Mouse (Mus musculus): ENCODE data around the gene Tspyl3. TPM values are rescaled to one million over a fixed set of nuclear protein-coding genes. Genes with fewer than 3 reads are reported as not detected.

Tspyl3 gene
- total RNA-seq, 2 experiments from 2014 or later = 26.2 to 29.5 TPM

DNA sequence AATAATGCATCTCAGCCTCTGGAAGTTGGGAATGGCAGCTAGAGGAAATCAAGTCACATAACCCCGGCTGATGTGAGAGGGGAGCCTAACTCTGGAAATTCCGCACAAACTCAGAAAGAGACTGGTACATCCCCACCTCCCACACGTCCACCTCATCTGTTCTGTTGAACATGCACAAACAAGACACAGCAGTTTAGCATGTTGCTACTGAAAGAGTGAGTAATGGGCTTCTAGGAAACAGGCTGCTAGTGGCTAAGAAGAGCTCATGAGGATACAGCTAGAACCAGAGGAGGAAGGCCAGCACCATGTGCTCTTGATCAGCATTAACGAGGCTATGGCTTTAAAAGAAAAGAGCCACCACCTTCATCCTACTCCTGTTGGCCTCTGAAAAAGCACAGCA lies 12.7 kb upstream of the Tspyl3 start:
- DNase-seq (ENCODE audit: low spot score in 2 of 2) = no peak
- intact Hi-C loops (cut with DNase I) = no loop called here

DNA sequence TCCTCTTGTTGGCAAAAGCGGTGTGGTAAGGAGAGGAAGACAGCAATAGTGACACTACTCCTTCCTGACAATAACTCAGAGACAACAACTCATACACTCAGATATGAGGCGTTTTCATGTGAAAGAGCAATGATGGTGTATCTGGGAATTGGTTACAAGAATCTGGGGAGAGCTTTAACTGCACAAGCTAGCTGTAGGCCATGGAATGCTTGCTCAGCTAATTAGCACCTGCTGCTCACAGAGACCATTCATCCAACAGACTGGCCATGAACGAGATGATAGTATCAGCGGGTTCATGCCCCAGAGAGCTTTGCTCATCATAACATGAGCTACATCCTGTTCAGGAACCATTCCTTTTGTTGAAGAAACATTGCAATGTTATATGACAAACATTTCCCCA lies 12.0 kb upstream of the Tspyl3 start:
- no peak for DNase-seq (ENCODE audit: low spot score in 2 of 2)
- intact Hi-C loops (cut with DNase I) = no loop called here

DNA sequence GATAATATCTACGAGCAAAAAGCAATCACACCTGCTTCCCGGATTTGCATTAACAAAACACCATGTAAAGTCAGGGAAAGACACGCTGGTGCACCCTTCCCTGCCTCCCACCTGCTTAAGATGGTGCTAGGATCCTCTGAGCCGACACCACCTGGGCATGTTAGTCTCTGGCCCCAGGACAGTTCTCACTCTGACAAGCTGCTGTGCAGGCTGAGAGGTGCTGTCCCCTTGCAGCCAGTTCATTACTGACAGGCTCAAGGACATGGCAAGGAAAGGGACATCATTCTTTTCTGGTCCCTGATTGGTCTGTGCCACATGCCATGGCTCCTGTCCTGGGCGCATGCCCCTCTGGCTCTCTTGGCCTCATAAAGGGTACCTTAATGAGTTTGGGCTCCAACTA lies 3.3 kb upstream of the Tspyl3 start:
- no peak for DNase-seq (ENCODE audit: low spot score in 2 of 2)
- intact Hi-C loops (cut with DNase I) = no loop called here

DNA sequence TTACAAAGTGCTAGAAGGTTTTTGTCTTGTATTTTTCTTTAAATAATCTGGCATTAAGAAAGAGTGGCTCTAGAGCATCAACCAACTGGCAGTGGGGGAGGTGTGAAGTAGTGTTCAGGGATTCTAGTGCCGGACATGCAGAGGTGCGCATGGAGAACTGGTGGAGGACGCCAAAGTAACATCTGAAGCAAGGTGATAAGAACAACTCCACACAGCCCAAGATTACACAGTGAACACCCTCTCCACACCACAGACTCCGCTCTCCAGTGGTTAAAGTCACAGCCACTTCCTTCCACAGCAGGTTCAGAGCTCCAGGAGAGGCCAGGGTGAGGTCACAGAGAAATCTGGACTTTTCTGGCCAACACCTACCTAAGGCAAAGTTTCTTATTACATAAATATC lies 2.7 kb upstream of the Tspyl3 start:
- no peak for DNase-seq (ENCODE audit: low spot score in 2 of 2)
- intact Hi-C loops (cut with DNase I) = no loop called here

DNA sequence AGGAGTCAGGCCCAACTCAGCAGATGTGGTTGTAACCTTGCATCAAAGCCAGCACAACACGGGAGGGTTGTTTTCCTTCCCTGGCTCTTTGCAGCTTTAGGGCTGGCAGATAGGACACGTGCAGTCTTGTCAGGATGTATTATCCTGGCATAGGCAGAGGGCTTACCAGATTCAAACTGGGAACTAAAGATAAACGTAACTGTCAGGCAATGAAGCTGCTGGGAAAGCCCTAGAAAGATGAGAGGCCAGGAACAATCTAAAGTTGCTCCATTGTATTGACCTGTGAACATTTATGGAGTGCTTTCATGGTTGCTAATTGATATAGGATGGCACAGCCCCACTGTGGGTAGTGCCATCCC lies 333 bp upstream of the Tspyl3 start:
- intact Hi-C loops (cut with DNase I) = no loop called here
- DNase-seq (ENCODE audit: low spot score in 2 of 2) = no peak

DNA sequence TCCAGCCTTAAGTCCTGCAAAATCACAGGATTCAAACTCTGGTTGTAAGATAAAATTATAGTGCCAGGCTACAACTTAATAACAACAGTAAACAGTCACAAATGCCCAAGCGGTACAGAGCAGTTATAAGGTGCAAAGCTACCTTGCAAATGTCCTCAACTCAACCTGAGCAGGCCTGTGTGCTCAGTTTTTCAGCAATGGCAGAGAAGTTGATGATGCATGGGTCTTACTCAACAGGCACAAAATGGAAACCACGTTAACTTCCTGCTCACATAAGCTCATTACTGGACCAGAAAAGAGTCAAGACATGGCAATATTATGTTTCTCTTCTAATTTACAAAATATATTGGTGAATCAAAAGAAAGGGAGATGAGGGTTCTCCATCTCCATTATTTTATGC lies 2.7 kb downstream of the Tspyl3 start:
- intact Hi-C loops (cut with DNase I) = no loop called here
- no peak for DNase-seq (ENCODE audit: low spot score in 2 of 2)

DNA sequence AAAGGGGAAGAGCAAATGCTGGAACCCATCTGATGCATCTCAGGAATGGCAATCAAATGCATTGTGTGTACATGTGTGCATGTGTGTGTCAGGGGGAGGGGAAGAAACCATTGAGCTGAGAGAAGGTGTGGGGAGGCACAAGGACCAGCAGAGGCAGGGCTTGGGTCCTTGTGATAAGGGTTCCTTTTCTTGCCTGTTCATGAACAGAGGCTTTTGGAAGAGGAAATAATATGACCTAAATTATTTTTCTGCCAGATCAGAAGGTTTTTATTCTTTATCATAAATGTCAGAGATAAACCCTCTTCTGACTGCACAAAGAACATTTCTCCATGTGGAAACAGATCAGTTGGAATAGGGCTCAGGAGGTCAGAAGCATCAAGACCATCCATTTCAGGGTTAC lies 3.1 kb downstream of the Tspyl3 start:
- no peak for DNase-seq (ENCODE audit: low spot score in 2 of 2)
- intact Hi-C loops (cut with DNase I) = no loop called here

DNA sequence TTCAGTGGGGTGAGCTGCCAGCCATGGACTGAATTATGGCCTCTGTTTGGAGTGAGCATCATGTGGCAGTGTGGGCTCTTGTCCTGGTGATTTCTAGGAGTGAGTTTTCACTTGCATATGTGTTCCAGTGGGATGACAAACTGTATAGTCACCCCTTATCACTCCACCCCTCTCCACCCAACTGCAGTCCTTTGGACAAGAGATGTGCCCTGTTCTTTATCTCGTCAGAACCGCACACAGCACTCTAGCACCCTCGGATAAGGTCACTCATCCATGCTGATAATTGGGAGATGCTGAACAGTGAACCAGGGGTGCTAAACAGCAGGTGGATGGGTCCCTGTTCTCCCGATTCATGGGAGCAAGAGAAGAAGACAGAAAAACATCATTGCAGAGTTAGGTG lies 3.6 kb downstream of the Tspyl3 start:
- intact Hi-C loops (cut with DNase I) = no loop called here
- no peak for DNase-seq (ENCODE audit: low spot score in 2 of 2)

DNA sequence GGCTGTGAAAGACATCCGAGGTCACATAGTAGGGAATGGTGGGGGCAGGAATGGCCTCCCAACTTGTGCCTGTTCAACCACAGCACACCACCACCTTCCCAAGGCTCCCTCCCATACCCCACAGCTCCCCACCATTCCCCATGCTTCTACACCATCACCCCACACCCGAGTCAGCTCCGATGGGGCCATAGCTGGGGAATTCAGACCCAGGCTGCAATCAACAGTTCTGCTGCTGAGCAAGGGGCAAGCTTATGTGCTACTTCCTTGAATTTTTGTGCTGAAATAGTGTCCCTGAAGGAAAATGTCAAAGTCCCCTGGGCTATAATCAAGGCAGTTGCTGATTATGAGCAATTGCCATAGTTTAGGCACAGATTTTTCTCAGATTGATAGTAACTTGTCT lies 6.7 kb downstream of the Tspyl3 start:
- no peak for DNase-seq (ENCODE audit: low spot score in 2 of 2)
- intact Hi-C loops (cut with DNase I) = no loop called here

DNA sequence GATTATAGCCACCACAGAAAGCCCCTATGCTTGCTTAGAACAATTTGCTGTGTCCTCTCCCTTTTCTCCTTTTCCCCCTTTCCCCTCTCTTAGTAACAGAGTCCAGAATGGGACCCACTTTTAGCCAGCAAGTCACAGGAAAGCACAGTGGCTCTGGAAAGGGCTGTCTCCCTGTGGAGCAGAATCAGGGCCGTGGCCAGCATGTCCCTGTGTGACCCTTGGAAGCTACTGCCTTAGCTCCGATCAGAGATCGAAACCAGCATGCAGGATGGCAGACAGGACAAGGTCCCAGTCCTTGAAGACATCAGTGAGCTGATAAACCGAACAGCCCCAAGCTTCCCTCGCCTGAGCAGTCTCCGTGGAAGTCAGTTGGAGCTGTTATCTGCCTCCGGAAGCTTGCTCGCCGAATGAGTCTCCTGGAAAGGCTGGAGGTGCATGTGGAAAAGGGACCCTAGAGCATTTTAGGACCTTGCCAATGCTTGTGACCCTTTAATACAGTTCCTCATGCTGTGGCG lies 7.4 kb downstream of the Tspyl3 start:
- no peak for DNase-seq (ENCODE audit: low spot score in 2 of 2)
- intact Hi-C loops (cut with DNase I) = no loop called here

DNA sequence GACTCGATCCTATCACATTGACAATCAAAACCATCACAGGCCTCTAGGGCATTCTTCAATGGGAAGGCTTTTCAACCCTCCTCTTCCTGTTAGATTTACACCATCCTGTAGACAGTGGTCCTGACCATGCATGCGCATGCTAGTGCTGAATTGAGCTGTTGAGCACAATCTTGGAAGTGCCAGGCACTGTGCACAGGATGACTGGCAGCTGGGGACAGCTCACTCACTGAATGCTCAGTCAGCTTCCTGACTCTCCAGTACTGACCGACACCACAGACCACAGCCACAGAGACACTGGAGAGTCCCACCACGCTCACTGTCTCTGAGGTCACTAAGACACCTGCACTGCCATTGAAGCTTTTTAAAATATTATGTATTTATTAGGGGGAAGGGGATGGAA lies 9.8 kb downstream of the Tspyl3 start:
- intact Hi-C loops (cut with DNase I) = no loop called here

DNA sequence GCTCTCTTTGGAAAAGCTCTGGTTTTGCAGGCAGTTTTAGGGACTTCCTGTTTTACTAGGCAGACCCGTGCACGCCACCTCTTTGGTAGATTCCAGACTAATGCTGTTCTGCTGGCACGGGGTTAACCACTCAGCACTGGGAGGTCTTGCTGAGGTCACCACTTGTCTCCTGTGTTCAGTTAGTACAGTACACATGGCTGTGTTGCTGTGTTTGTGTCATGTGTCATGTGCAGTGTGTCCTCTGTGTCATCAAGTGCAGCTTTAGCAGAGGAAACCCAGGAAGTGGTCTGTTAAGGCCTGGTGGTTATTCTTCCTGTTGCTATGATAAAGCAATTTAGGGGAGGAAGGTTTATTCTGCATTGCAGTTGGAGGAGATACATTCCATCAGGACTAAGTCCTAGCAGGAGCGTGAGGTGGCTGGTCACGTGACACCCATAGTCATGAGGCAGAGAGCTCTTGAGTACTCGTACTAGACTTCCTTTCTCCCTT lies 10.4 kb downstream of the Tspyl3 start:
- DNase-seq (ENCODE audit: low spot score in 2 of 2) = no peak
- intact Hi-C loops (cut with DNase I) = no loop called here

More for the DNA sequence above, 9.8 kb downstream of the Tspyl3 start:
- no peak for DNase-seq (ENCODE audit: low spot score in 2 of 2)

DNA sequence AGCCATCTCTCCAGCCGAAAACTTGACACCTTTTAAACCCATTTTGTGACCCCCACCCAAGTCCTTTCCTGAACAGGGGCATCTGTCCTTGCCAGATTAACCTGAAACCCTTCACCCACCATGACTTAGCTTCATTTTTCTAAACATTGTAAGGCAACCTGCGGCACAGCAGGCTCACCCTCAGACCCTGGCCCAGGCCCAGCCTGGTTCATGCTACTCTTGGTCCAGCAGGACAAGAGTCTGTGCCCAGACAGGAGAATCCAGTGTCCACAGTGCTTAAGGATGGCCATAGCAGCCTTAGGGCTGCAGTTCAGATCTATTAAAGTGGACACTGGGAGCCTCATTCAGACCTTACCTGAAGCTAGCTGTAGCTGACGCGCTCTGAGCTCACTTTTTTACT lies 11.9 kb downstream of the Tspyl3 start:
- no peak for DNase-seq (ENCODE audit: low spot score in 2 of 2)
- intact Hi-C loops (cut with DNase I) = no loop called here

DNA sequence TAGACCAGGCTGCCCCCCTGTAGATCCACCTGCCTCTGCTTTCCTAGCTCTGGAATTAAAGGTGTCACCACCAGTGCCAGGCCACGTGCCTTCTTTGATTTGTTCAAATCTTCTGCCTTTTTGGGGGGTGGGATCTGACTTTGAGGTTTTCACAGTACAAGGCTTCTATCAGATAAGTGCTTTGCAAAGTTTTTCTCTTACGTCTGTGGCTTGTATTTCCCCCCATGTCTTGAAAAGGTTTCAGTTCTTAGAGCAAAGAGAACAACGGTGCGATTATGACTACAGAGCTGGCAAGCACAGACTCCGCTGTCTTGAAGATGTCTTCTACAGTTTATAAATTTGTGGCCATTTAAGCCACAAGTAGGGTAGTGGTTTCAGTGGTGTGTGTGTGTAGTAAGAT lies 13.8 kb downstream of the Tspyl3 start:
- intact Hi-C loops (cut with DNase I) = no loop called here
- no peak for DNase-seq (ENCODE audit: low spot score in 2 of 2)

DNA sequence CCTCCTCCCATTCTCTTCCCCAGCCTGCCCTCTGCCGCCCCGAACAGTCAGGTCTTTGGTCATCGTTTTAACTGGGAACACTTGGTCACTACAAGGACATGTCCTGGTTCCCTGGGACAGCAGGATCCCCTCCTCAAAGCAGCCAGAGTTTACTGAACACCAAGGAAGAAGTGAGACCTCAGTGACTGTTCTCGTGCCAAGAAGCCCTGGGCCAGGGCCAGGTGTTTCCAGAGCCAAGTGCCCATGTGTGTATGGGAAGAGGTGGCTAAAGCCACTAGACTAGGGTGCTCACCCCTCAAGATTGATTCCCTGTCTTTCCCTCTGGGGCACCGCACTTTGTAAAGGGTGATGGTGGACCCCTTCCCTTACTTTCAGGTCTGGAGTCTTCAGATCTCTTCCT lies 16.0 kb downstream of the Tspyl3 start:
- intact Hi-C loops (cut with DNase I) = no loop called here
- DNase-seq (ENCODE audit: low spot score in 2 of 2) = no peak

DNA sequence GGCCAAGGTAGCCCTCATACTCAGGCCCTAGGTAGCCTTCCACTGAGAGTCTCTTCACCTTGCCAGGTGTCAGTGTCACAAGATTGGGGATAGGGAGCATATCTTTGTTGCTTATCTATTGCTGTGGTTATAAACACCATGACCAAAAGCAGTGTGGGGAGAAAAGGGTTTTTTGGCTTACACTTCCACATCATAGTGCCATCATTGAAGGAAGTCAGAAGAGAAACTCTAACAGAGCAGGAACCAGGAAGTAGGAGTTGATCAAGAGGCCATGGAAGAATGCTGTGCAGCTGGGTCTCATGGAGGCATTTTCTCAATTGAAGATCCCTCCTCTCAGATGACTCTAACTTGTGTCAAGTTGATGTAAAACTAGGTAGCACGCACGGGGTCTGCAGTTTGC lies 17.1 kb downstream of the Tspyl3 start:
- intact Hi-C loops (cut with DNase I) = no loop called here
- no peak for DNase-seq (ENCODE audit: low spot score in 2 of 2)

DNA sequence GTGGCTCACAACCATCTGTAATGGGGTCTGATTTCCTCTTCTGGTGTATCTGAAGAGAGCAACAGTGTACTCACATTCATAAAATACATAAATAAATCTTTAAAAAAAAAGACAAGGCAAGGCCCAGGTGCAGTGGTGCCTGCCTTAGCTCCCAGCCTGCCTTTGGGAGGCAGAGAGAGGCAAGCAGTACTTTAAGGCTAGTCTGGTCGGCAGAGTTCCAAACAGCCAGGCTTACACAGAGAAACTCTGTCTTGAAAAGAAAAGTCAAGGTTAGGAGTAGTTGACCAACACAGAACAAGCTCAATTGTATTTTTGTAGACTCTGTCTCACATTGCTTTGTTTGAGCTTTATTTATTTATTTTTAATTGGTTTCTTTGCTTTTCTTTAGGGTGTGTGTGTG lies 22.5 kb downstream of the Tspyl3 start:
- DNase-seq (ENCODE audit: low spot score in 2 of 2) = no peak
- intact Hi-C loops (cut with DNase I) = no loop called here

DNA sequence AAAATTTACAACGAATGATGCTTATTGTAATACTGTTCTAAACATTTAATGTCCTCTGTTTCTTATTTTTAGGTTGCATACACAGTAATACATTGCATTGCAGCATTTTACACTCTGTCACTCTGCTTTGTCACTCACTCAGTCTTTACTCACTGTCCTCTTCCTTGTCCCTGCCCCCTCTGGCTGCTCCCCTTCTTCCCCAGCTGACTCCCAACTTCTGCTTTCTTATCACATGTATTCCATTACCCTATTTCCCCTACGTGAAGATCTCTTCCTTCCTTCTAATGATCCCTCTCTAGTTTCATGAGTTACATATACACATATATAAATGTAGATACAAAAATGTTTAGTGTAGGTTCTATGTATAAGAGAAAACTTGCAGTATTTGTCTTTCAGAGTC lies 26.1 kb downstream of the Tspyl3 start:
- no peak for DNase-seq (ENCODE audit: low spot score in 2 of 2)
- intact Hi-C loops (cut with DNase I) = no loop called here

DNA sequence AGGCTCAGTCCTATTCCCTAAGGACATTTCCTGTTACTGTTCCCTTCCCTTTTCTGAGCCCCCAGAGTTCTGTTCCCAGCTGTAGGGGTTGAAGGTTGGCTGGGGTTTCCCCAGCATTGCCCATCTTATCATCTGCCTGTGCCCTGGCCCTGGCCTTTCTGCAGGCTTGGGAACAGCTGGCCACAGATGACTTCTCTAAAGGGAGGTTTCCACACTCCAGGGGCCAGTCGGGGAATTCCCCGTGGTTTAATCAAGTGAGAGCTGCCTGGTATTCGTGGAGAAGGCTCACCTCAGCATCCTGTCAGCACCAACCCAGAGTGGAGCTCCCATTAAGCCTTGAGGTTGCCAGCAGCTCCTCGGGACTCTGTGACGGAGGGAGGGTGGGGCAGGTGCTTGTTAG lies 26.8 kb downstream of the Tspyl3 start:
- DNase-seq (ENCODE audit: low spot score in 2 of 2) = no peak
- intact Hi-C loops (cut with DNase I) = no loop called here

DNA sequence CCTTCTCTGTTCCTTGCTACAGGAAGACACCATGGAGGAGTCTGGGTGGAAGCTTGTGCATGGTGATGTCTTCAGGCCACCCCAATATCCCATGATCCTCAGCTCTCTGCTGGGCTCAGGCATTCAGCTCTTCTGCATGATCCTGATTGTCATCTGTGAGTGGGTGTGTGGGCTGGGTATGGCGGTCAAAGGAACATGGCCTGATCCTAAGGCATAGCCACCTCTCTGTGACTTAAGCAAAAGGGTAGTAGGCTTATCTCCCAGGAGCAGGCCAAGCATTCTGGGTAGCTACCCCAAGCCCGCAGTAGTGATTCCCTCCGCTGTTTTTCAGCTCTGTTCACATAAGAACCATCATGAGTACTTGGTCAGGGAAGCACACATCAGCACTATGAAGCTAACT lies 31.0 kb downstream of the Tspyl3 start:
- intact Hi-C loops (cut with DNase I) = no loop called here
- no peak for DNase-seq (ENCODE audit: low spot score in 2 of 2)

DNA sequence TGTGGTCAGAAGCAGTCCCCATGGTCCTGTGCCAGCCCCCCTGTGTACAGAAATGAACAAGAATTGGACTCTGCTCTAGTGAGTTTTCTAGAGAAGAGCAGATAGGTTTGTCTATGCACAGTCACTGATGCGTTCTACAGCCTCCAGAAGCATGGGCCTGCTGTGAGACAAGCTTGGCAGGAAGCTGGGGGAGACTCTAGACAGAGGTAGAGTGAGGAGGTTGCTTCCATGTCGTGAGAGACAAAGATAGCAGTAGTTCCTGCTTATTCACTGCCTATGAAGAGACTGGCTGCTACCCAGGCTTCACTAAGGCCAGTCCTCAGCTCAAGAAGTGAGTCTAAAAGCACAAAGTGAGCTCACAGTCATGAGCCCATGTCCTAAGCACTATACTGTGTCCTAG lies 34.0 kb downstream of the Tspyl3 start:
- intact Hi-C loops (cut with DNase I) = no loop called here
- DNase-seq (ENCODE audit: low spot score in 2 of 2) = no peak

DNA sequence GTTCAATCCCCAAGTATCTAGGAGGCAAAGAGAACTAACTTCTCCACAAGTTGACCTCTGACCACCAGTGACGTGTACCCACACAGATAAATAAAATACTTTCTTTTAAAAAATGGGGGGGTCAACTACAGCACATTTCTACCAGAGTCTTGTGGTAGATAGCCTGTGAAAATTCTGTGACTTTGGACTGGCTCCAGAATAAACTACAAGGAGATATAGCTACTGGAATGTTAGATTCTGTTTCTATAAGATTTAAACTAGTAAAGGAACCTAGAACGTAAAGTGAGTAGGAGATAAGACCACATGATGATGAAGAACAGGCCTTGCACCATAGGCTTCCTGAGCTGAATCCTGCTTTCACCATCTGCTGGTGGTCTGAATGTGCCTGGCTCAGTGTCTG lies 37.4 kb downstream of the Tspyl3 start:
- DNase-seq (ENCODE audit: low spot score in 2 of 2) = no peak
- intact Hi-C loops (cut with DNase I) = no loop called here

DNA sequence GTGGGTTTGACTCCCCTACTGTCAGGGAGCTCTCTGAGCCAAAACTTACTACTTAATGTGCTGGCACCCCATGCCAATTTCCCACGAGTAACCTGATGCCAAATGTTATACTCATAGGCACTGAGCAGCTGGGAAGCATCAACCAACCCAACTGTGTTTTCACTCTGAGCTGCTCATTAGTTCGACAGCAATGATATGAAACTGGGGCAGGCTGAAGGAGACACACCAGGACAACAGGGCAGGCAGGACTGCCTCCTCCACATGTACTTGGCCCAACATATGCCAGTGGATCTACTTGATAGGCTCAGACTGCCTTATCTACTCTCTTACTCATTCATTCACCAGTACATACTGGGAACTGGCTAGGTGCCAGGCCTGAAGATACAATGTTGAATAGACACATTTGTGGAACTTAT lies 39.1 kb downstream of the Tspyl3 start:
- intact Hi-C loops (cut with DNase I) = no loop called here
- peak in 1 of 2 experiments; percentile 20 for DNase-seq (ENCODE audit: low spot score in 2 of 2)

Data from left cerebral cortex, postnatal 36 days (tissue).